Mouse (Mus musculus): ENCODE data around the gene Plbd2. TPM values are rescaled to one million over a fixed set of nuclear protein-coding genes. Genes with fewer than 3 reads are reported as not detected.

The Plbd2 gene
- total RNA-seq, 2 experiments from 2014 or later, result 36.7 to 38.0 TPM

GRCm38 (mm10) chr5:120475861-120476260, 27.6 kb downstream of the Plbd2 start:
- DNase-seq, result no peak

- DNase-seq, result no peak
These were observed 30.1 kb downstream of the Plbd2 start for GRCm38 (mm10) chr5:120473361-120473760.

GRCm38 (mm10) chr5:120472770-120473169, 30.7 kb downstream of the Plbd2 start, which contains the start of gene Sdsl:
Gene Sdsl (minus strand): TSS chr5:120472810.
- DNase-seq, result no peak

GRCm38 (mm10) chr5:120471538-120471937, 31.9 kb downstream of the Plbd2 start:
- DNase-seq, result no peak

GRCm38 (mm10) chr5:120468830-120469229, 34.6 kb downstream of the Plbd2 start:
- no peak for DNase-seq

GRCm38 (mm10) chr5:120468336-120468735, 35.1 kb downstream of the Plbd2 start:
- no peak for DNase-seq

- DNase-seq, result no peak
These were observed 36.4 kb downstream of the Plbd2 start for GRCm38 (mm10) chr5:120467026-120467425.

- DNase-seq, result no peak
These were observed 37.6 kb downstream of the Plbd2 start for GRCm38 (mm10) chr5:120465860-120466259.

GRCm38 (mm10) chr5:120465062-120465461, 38.4 kb downstream of the Plbd2 start:
- peak; percentile 47 for DNase-seq

GRCm38 (mm10) chr5:120464321-120464720, 39.1 kb downstream of the Plbd2 start:
- no peak for DNase-seq

- DNase-seq, result no peak
These were observed 41.5 kb downstream of the Plbd2 start for GRCm38 (mm10) chr5:120461902-120462301.

- no peak for DNase-seq
These were observed 44.3 kb downstream of the Plbd2 start for GRCm38 (mm10) chr5:120459133-120459532.

- DNase-seq, result peak; percentile 68
These were observed 45.8 kb downstream of the Plbd2 start for GRCm38 (mm10) chr5:120457628-120458027.

- DNase-seq, result no peak
These were observed 46.4 kb downstream of the Plbd2 start for GRCm38 (mm10) chr5:120456841-120457554.

- DNase-seq, result no peak
These were observed 47.2 kb downstream of the Plbd2 start for GRCm38 (mm10) chr5:120456253-120456652.

GRCm38 (mm10) chr5:120454756-120455337, 48.6 kb downstream of the Plbd2 start:
- no peak for DNase-seq

- no peak for DNase-seq
These were observed 56.1 kb downstream of the Plbd2 start for GRCm38 (mm10) chr5:120447305-120447704.

GRCm38 (mm10) chr5:120440733-120441132, 62.7 kb downstream of the Plbd2 start:
- DNase-seq, result peak; percentile 95

- no peak for DNase-seq
These were observed 63.3 kb downstream of the Plbd2 start for GRCm38 (mm10) chr5:120439887-120440670.

- DNase-seq, result no peak
These were observed 64.3 kb downstream of the Plbd2 start for GRCm38 (mm10) chr5:120438991-120439710.

GRCm38 (mm10) chr5:120438469-120438868, 65.0 kb downstream of the Plbd2 start:
- DNase-seq, result no peak

GRCm38 (mm10) chr5:120437986-120438385, 65.4 kb downstream of the Plbd2 start:
- no peak for DNase-seq

Measured in gastrocnemius, postnatal 10 days (tissue).